Mouse (Mus musculus): ENCODE measurements at regions not wholly inside any gene's neighbourhood (a gene's known extent, or its start where the extent isn't known, plus 50 kb on each side); places are given as distances from the start of the nearest gene placed in this dataset.
A peak's percentile ranks its signal among the peaks of the same experiment; 100 is the strongest.

DNA sequence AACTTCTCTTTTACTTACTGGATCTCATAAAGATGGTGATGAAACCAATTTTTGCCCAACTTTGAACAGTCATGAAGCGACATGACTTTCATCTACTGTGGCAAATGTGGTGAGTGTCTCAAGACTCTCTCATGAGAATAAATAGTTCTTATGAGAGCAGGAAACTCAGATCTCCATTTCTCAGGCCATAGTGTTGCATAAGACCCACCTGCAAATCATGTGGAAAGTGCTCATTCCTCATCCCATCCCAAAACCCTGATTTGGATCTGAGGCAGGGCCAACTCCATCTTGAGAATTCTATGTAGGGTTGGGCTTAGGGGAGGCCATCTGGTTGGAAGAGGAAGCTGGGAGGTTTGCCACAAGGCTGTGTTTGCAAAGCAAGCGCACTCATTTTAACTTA lies 92.5 kb upstream of the Galnt5 start:
- DNase-seq (ENCODE audit: extremely low spot score in 1 of 2, low spot score in 1 of 2) = peak; percentile 6 to 50

DNA sequence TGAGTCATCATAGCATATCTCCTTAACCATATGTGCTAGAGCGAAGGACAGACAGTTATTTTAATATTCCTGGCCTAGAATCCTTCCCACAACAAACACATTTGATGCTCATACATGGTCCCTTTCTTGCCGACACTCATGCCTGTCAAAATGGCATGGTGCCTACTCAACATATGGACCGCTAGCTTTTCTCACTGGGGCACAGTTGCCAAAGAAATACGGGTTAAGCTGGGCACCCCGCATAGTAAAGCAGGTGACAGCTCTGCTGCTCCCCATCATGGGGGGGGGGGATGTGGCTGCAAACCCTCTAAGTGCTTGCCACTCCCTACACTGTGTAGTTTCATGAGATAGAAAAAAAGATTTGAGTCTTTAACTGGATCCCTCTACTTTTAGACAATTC lies 90.7 kb upstream of the Galnt5 start:
- DNase-seq (ENCODE audit: extremely low spot score in 1 of 2, low spot score in 1 of 2) = peak; percentile 52 to 75

DNA sequence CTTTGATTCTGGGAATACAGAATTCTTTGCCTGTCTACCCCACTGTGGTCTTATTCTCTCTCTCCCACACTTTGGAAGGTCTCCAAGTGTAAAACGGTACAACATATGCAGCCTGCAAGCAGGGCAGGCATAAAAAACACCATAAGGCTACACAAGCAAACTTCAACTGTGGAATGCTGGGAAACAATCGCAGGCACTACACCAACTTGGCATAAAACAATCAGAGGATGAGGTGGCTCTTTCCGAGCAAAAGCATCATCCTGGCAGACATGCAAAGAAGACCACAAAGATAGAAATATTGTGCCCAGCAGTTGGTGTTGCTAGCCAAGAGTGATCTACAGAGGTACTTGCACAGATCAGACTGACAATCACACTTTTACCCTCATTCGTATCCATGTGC lies 88.0 kb upstream of the Galnt5 start:
- DNase-seq (ENCODE audit: extremely low spot score in 1 of 2, low spot score in 1 of 2) = peak in 1 of 2 experiments; percentile 23

DNA sequence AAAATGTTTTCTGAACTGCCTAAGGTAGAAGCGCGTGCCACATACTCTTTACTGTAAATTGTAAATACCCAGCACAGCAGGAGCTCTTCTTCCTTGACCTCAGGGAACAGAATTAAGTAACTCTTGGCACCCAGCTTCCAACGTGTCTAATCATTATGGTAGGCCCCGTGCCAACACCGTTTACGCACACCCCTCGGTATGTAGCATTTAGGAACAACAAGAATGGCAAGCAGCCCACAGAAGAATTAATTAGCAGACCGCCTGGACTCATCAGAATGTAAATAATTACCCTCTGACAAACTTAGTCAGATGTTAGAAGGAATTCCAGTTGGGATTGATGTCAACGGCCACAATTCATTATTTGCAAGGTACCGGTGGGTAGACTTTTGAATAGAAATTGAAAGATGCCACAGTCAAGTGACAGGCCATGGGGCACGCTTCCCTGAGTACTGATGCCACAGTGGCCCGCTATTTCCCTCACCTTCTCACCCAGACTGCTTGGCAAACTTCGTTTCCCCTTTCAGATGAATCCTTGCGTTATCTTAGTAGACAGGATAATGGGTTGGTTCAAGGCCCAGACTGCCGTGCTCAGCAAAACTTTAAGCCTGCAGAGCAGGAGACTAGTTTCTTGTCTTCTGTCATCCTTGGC lies 81.2 kb upstream of the Galnt5 start:
- DNase-seq (ENCODE audit: extremely low spot score in 1 of 2, low spot score in 1 of 2) = no peak

DNA sequence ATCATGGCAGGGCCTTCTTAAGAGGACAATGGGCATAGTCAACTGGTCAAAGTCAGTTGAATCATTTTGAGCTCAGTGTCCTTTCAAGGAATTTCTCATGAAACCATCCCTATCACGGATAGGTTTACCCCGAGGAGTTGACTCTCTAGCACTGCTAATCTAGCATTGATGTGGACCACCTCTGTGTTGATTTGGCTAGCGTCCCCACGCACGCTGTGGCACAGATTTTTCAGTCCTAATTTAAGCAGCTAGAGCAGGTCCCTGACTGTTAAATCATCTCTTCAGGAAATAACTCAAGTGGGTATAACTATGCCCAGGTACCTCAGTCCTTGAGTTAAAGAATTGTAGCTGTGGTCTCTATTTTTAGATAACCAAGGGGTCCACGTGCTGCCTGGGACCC lies 80.0 kb upstream of the Galnt5 start:
- no peak for DNase-seq (ENCODE audit: extremely low spot score in 1 of 2, low spot score in 1 of 2)

DNA sequence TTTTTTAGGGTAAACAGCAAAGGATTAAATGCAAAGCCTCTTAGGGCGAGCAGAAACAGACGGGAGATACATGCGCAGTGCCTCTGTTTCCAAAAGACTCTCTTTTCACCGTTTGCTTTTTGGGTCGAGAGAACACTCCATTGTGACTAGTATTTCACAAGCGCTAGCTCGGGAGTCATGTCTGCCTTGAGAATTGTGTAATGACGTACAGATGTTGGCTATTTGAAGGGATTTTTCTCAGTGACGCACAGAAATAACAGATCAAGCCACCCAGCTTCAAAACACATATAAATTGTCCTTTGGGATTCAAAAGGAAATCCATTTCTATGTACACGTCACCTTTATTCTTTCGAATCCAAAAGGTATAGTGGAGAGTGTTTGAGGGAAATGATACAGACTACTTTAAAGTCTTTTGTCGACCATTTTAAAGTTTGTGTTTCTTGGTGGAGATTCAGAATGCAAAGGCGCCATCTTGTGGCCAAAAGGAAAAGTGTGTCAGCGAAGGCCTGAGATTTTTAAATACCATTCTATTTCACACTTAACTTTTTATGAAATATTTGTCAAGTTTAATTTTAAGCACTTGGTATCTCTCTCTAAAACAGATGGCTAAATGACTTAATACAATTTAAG lies 78.5 kb upstream of the Galnt5 start:
- peak in 1 of 2 experiments; percentile 81 for DNase-seq (ENCODE audit: extremely low spot score in 1 of 2, low spot score in 1 of 2)

DNA sequence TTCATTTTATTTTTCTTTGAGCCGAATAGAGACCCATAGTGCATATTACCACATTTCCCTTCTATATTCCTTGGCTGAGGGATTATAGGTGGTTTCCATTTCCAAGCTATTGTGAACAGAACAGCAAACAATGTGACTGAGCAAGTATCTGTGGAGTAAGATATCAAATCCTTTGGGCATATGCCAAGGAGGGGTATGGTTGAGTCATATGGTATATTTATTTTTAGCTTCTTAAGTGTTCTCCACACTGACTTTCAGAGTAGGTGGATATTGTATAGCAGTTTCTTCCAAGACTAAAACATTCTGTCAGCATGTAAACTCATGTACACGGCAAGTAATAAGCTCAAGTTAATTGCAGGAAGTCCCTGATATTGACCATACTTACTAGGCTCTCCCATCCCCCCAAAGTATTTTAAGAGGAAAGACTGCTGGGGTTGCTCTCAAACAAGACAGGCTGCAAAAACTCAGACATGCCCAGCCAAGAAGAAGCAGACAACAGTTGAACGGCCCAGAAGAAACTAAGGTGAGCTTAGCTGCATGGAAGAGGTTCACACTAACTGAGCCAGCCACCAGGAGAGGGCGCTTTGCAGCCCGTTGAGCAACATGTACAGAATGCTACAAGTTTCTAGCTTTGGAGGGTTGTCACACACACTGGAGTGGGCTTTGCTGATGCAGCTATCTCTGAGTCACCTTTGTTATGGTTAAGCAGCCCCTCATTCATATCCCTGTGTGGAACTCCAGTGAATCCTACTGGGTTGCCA lies 63.4 kb upstream of the Galnt5 start:
- DNase-seq (ENCODE audit: extremely low spot score in 1 of 2, low spot score in 1 of 2) = peak in 1 of 2 experiments; percentile 51

Data from frontal cortex, adult 2 months (tissue).